Mouse (Mus musculus) limb, embryonic 12.5 days (tissue): ENCODE measurements at regions not wholly inside any gene's neighbourhood (a gene's known extent, or its start where the extent isn't known, plus 50 kb on each side); places are given as distances from the start of the nearest gene placed in this dataset.

ENCODE experiments used
- ATAC-seq: fragments of 200-750 bp; cut with Nextera tagmentation; 2 replicates; pipeline ENCODE4 v1.8.0; 2017; ENCODE audit warnings: low read depth, moderate TSS enrichment; ENCODE audit not compliant: insufficient number of reproducible peaks, insufficient read depth, low FRiP score, low TSS enrichment
- H3K27ac ChIP-seq: fragments of 300-500 bp; sonication (generic); 2 replicates; pipeline ENCODE4 v1.5.1; 2016; ENCODE audit warnings: mild to moderate bottlenecking, moderate library complexity
- H3K27me3 ChIP-seq: fragments of 300-500 bp; sonication (generic); 2 replicates; pipeline ENCODE4 v1.6.1; 2016; ENCODE audit warnings: mild to moderate bottlenecking, moderate library complexity
- H3K36me3 ChIP-seq: fragments of 300-500 bp; sonication (generic); 2 replicates; pipeline ENCODE4 v1.6.1; 2016; ENCODE audit warnings: mild to moderate bottlenecking, moderate library complexity
- H3K4me1 ChIP-seq: fragments of 300-500 bp; sonication (generic); replicated peaks from 2 replicates; pipeline ENCODE4 v1.6.1; 2016
- H3K4me2 ChIP-seq: fragments of 300-500 bp; sonication (generic); 2 replicates; pipeline ENCODE4 v1.6.1; 2016; ENCODE audit warnings: mild to moderate bottlenecking, moderate library complexity
- H3K4me3 ChIP-seq: fragments of 300-500 bp; sonication (generic); replicated peaks from 2 replicates; pipeline ENCODE4 v1.5.1; 2016; ENCODE audit warnings: mild to moderate bottlenecking
- H3K9ac ChIP-seq: fragments of 300-500 bp; sonication (generic); replicated peaks from 2 replicates; pipeline ENCODE4 v1.6.1; 2016; ENCODE audit warnings: mild to moderate bottlenecking, moderate library complexity
- H3K9me3 ChIP-seq: fragments of 300-500 bp; sonication (generic); 2 replicates; pipeline ENCODE4 v1.6.1; 2016; ENCODE audit warnings: mild to moderate bottlenecking, moderate library complexity
- WGBS: fragments of 180-500 bp; shearing (Covaris S2); methylation state at CpG from one replicate; pipeline ENCODE4 v1.1.7; 2016; 5-methylcytosine and 5-hydroxymethylcytosine counted together

DNA sequence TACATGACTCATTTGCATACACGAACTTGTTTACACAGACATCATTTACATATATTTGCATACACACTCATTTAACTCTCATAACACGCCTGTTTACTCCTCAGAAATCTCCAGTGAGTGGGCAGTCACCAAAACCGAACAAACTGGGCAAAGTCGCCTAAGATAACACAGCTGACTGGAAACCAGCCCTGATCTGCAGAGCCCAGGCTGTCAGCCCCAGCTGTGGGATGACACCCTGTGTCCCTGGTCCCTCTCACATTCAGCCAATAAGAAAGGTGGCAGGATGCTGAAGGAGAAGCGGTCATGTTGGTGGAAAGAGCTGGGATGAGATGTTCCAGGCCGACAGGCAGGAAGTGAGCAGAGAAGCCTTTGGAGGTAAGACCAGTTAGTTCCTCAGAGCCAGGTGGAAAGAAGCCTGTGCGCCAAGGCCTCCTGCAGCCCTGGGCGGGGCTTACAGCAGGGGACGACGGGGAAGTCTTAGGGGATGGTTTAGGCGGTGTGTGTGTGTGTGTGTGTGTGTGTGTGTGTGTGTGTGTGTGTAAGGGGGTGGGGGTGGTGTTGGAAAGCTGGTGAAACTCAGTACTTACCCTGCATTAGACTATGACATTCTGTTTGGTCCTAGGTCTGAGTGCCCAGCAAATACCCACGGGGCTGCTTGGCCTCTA lies 69.8 kb upstream of the Slc45a1 start:
- peaks cover 31% of the 10 kb centered on the region for H3K4me1 ChIP-seq
- no peak overlapping the region for H3K9ac ChIP-seq
- no peak for ATAC-seq
- no peak overlapping the region for H3K4me2 ChIP-seq
- H3K27me3 ChIP-seq: no peaks in the 10 kb centered on the region; the same call in 1 of the 2 replicates
- H3K9me3 ChIP-seq: 0 out of 2 replicates have a peak, but pooled peaks cover 2% of the 10 kb centered on the region
- no peak overlapping the region for H3K4me3 ChIP-seq
- WGBS: 56% methylated on average over 12 of the region's 12 CpGs
- H3K27ac ChIP-seq: 0 out of 2 replicates have a peak overlapping the region, but pooled peaks have one; percentile 7
- H3K36me3 ChIP-seq: no peaks in the 10 kb centered on the region

DNA sequence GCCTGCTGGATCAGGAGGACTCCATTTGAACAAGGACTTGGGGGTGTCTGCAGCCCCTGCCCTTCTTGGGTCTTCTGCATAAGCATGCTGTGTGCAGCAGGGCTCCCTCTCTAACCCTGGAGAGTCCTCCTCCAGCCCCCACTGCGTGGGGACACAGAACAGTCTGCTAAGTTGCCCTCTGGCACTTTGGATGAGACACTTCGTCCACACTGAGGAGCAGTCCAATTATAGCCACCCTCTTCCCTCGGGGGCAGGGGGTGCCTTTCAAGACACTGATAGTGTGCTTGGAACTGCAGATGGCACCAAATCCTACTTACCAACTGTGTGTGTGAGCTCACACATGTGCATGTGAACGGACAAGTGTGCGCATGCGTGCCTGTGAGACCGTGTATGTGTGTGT lies 65.9 kb upstream of the Slc45a1 start:
- no peaks in the 10 kb centered on the region; the same call in 1 of the 2 replicates for H3K27me3 ChIP-seq
- H3K36me3 ChIP-seq: no peaks in the 10 kb centered on the region
- no peak overlapping the region for H3K4me3 ChIP-seq
- no peak overlapping the region for H3K27ac ChIP-seq
- peaks cover 32% of the 10 kb centered on the region for H3K4me1 ChIP-seq
- 78% methylated on average over 7 of the region's 7 CpGs for WGBS
- H3K4me2 ChIP-seq: no peak overlapping the region
- H3K9ac ChIP-seq: no peak overlapping the region
- ATAC-seq: no peak
- H3K9me3 ChIP-seq: no peaks in the 10 kb centered on the region

DNA sequence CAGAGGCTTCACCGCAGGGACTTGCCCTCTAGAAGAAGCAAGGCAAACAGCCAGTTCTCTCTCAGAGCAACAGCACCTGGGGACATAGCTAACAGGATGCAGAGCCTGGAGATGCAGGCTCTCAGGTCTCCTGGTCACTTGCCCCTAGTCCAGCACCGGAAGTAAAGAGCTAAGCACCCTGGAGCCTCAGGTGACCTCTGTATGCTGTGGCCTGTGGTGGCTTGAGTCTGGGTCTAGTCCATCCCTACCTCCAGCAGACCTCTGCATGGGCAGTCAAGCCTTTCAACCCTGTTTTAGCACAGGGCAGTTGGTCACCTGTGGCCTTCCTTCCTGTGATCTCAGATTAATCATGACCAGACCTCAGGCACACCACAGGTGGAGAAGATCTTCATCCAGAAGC lies 63.1 kb upstream of the Slc45a1 start:
- no peak for ATAC-seq
- no peak overlapping the region for H3K9ac ChIP-seq
- no peaks in the 10 kb centered on the region; the same call in 1 of the 2 replicates for H3K27me3 ChIP-seq
- no peak overlapping the region for H3K4me3 ChIP-seq
- H3K4me1 ChIP-seq: peaks cover 30% of the 10 kb centered on the region
- no peaks in the 10 kb centered on the region for H3K36me3 ChIP-seq
- no peak overlapping the region for H3K27ac ChIP-seq
- 79% methylated on average over 2 of the region's 2 CpGs for WGBS
- no peak overlapping the region for H3K4me2 ChIP-seq
- H3K9me3 ChIP-seq: no peaks in the 10 kb centered on the region

DNA sequence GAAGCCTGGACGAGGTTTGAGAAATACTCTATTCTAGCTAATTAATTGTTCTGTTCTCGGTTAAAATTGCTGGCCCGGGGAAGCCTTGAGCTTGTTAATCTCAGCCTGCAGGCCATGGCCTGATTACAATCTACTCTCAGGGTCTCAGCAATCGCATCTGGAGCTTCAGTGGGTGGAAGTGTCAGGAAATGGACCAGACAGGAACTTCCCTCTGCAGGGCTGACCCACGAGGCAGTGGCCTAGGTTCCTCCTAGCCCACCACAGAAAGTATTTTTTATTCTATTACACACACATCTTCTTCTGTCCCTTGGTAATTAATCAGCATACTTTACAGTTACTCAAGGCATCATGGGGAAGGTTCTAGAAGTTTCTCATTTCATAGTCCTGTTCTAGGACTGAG lies 61.3 kb upstream of the Slc45a1 start:
- Histone ChIP-seq H3K4me2 (no peak overlapping the region), H3K27ac (peak overlapping the region; percentile 45), H3K36me3 (no peaks in the 10 kb centered on the region), H3K9me3 (no peaks in the 10 kb centered on the region), H3K9ac (no peak overlapping the region), H3K27me3 (no peaks in the 10 kb centered on the region; the same call in 1 of the 2 replicates), H3K4me1 (peaks cover 30% of the 10 kb centered on the region), H3K4me3 (no peak overlapping the region)
- no peak for ATAC-seq
- 15% methylated on average over 5 of the region's 5 CpGs for WGBS

DNA sequence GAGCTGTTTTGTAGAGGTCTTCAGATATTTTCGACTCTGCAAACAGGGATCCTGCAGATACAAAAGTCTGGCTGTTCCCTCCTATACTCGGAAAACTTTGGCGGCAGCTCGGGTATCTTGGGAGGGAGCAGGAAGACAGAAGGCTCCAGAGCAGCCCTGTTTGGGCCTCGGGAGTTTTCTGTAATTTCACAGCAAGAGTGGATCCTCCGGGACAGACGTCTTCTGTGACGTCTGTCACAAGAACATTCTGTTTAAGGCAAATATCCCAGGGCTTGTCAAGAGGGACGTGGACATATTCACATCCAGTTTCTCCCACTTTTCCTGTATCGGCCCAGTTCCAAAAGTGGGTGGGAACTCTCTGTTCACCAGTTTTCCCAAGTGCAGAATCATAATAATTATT lies 60.9 kb upstream of the Slc45a1 start:
- no peaks in the 10 kb centered on the region for H3K36me3 ChIP-seq
- H3K4me1 ChIP-seq: peaks cover 30% of the 10 kb centered on the region
- ATAC-seq: no peak
- H3K4me3 ChIP-seq: no peak overlapping the region
- no peak overlapping the region for H3K4me2 ChIP-seq
- WGBS: 59% methylated on average over 10 of the region's 10 CpGs
- no peaks in the 10 kb centered on the region for H3K9me3 ChIP-seq
- H3K27me3 ChIP-seq: no peaks in the 10 kb centered on the region
- H3K27ac ChIP-seq: peak overlapping the region; percentile 46; the same call in 1 of the 2 replicates
- no peak overlapping the region for H3K9ac ChIP-seq

DNA sequence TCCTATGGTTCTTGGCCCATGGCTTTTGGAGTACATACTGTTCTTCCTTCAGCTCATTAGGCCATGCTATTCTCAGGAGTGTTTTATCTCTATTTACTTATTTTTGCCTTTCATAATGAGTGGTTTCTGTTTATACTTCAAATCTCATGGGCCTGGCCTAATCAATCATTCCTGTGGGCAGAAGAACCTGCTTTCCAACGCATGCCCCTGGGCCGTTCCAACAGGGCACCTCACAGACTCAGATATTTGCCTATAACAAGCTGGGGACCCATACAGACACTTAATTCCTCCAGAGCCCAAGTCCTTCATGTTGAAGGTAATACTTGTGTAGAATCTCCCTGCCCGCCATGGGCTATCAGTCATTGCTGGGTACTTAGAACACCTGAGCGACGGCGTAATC lies 59.7 kb upstream of the Slc45a1 start:
- 90% methylated on average over 6 of the region's 6 CpGs for WGBS
- Histone ChIP-seq H3K9ac (no peak overlapping the region), H3K27ac (no peak overlapping the region), H3K4me3 (no peak overlapping the region), H3K4me2 (no peak overlapping the region), H3K4me1 (peaks cover 33% of the 10 kb centered on the region), H3K27me3 (no peaks in the 10 kb centered on the region), H3K36me3 (no peaks in the 10 kb centered on the region), H3K9me3 (no peaks in the 10 kb centered on the region)
- ATAC-seq: no peak

DNA sequence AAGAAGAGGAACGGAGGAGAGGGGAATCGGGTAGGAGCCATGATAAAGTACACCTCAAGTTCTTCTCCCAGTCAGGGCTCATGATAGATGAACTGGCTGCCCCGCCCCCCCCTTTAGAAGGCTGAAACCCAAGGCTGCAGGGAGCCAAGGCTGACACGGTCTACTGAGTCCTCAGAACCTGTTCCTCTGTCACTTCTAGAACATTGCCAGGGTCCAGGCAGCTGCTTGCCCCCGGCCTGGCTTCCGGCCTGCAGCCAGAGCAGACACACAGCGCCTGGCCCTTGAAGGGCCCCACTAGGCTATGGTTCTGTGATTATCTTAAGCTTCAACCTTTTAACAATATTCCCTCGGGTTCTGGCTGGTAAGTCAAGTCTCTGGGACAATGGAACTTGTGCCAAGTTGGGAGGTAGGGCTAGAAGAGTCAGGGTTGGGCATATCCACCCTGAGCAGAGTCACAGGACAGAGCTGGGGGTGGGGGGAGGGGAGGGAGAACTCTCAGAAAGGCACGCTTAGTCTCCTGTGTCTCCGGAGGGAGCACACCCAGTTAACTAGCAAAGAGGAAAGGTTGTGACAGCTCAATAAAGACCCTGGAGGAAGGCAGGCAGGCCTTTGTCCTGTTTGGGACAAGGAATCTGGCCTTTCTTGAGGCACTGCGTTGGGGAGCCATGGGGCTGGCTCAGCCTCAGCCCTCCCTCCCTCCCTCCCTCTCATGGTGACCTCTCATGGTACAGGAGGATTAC lies 57.6 kb upstream of the Slc45a1 start:
- WGBS: 49% methylated on average over 11 of the region's 11 CpGs
- ATAC-seq: 0 out of 2 replicates have a peak, but pooled peaks have one; percentile 19
- Histone ChIP-seq H3K36me3 (no peaks in the 10 kb centered on the region), H3K4me3 (no peak overlapping the region), H3K4me2 (no peak overlapping the region), H3K9ac (no peak overlapping the region; the same call in 1 of the 2 replicates), H3K4me1 (peaks cover 33% of the 10 kb centered on the region), H3K9me3 (no peaks in the 10 kb centered on the region), H3K27ac (no peak overlapping the region), H3K27me3 (0 out of 2 replicates have a peak, but pooled peaks cover 5% of the 10 kb centered on the region)

DNA sequence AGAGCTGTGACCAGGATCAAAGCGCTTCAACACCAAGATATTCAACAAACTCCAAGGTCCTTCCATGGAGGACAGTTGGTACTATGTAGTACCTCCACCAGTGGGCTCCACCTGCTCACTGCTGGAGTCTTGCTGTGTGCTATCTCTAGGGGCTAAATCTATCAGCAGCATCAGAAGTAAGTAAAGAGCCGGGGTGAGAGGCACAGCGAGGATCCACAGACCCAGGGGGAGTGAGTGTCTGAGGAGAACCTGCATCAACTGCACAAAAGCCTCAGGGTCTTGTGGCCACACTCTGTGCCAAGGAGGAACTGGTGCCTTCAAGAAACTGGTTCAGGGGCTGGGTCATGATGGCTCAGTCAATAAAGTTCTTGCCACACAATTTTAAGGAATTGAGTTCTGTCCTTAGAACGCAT lies 56.6 kb upstream of the Slc45a1 start:
- H3K9ac ChIP-seq: no peak overlapping the region
- peaks cover 31% of the 10 kb centered on the region for H3K4me1 ChIP-seq
- 0 out of 2 replicates have a peak, but pooled peaks cover 5% of the 10 kb centered on the region for H3K27me3 ChIP-seq
- no peak for ATAC-seq
- no peak overlapping the region for H3K4me2 ChIP-seq
- H3K9me3 ChIP-seq: no peaks in the 10 kb centered on the region
- H3K27ac ChIP-seq: no peak overlapping the region
- H3K4me3 ChIP-seq: no peak overlapping the region
- WGBS: 86% methylated on average over 4 of the region's 4 CpGs
- H3K36me3 ChIP-seq: no peaks in the 10 kb centered on the region

DNA sequence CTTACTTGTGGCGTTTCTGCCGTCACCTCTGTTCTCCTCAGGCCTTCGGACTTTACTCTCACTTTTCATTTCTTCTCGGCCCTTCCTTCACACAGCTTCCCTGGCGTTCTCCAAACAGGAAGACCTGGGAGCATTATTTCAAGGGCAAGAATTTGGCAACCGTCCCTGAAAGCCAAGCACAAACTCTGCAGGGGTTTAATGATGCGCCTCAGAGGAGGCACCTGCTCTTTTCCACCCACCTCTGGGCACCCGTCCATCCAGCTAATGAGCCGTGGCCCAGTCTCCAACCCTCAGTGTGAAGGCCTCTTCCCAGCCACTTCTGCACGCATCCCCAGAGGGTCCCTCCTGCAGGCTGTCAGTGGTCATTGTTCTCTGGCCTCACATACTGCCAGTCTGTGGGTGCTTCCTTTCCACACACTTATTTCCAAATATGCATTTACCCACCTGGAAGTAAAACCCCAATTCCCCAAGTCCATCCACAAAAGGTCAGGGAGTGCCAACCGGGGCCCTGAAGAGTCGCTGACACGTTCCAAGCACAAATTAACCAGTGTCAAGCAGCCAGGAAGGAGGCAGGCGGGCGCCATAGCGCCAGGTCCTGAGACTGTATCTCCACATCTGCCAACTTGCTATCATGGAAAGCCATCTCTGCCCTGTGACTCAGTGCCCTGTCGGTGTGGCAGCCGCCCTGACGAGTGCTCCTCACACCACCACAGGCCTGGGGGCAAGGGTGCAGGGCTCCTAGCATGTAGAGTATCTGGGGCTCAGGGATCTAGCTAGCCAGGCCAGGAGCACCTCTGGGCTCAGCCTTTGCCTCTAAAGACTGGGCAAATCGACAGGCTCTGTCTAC lies 56.0 kb upstream of the Slc45a1 start:
- Histone ChIP-seq H3K4me3 (no peak overlapping the region), H3K9ac (no peak overlapping the region), H3K9me3 (no peaks in the 10 kb centered on the region), H3K27me3 (0 out of 2 replicates have a peak, but pooled peaks cover 5% of the 10 kb centered on the region), H3K4me1 (peaks cover 24% of the 10 kb centered on the region), H3K27ac (no peak overlapping the region), H3K36me3 (no peaks in the 10 kb centered on the region), H3K4me2 (no peak overlapping the region)
- 80% methylated on average over 20 of the region's 20 CpGs for WGBS
- ATAC-seq: no peak

DNA sequence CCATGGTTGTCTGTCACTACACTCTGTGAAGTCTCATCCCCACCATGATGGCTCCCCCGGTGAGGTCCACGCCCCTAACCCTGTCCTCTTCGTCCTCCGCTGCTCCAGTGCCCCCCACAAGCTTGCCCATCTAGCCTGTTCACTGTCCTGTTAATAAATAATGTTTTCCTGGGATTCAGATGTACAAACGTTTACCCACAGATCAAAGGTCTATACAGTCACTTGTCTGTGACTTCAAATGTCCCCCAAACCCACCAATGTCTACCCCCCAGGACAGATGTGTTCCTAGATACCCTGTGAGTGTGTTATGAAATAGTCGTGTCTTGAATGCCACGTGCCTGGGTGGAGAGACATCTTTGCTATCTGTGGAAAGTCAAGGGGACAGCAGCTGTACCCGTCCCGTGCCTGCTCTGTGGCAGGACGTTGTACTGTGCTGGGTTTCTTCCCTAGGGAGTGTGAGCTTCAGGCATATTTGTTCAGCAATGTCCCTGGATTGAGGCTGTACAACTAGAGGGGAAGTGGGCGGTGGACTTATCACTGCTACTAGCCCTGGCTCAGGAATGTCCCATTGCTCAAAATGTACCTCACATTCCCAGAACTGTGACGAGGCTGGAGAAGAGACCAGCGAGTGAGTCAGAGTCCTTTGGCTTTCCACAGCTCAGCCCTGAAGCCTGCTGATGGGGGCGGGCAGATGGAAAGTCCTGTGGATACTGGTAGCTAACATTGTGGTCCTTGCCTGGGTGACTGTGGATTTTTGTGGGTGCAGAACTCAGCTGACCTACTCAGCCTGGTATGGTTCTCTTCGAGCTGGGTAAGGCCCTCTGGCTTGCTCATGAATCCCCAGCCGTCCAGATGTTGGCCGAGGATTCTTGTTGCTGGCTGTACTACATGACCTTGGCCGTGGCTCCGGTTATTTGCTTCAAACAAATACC lies 55.1 kb upstream of the Slc45a1 start:
- H3K9me3 ChIP-seq: no peaks in the 10 kb centered on the region
- ATAC-seq: no peak
- H3K4me2 ChIP-seq: no peak overlapping the region
- no peak overlapping the region for H3K4me3 ChIP-seq
- 79% methylated on average over 19 of the region's 19 CpGs for WGBS
- H3K4me1 ChIP-seq: peaks cover 20% of the 10 kb centered on the region
- H3K27ac ChIP-seq: no peak overlapping the region
- 0 out of 2 replicates have a peak, but pooled peaks cover 5% of the 10 kb centered on the region for H3K27me3 ChIP-seq
- H3K36me3 ChIP-seq: no peaks in the 10 kb centered on the region
- no peak overlapping the region for H3K9ac ChIP-seq
